Mouse (Mus musculus) heart, embryonic 12.5 days (tissue): ENCODE measurements at regions not wholly inside any gene's neighbourhood (a gene's known extent, or its start where the extent isn't known, plus 50 kb on each side); places are given as distances from the start of the nearest gene placed in this dataset.
"Not testable (repeated sequence)": the region's sequence is repeated elsewhere in the genome, so short reads cannot be mapped to it uniquely, and the experiment has no call there.

Experiments
- ATAC-seq: fragments of 200-750 bp; cut with Nextera tagmentation; 2 replicates; pipeline ENCODE4 v1.8.0; 2017; ENCODE audit warnings: moderate TSS enrichment, moderate library complexity; ENCODE audit not compliant: insufficient number of reproducible peaks, low FRiP score
- H3K27ac ChIP-seq: fragments of 300-500 bp; sonication (generic); 2 replicates; pipeline ENCODE4 v1.5.1; 2016; ENCODE audit warnings: mild to moderate bottlenecking, moderate library complexity; ENCODE audit not compliant: poor library complexity, severe bottlenecking
- H3K27me3 ChIP-seq: fragments of 300-500 bp; sonication (generic); replicated peaks from 2 replicates; pipeline ENCODE4 v1.6.1; 2016; ENCODE audit warnings: mild to moderate bottlenecking, moderate library complexity
- H3K36me3 ChIP-seq: fragments of 300-500 bp; sonication (generic); 2 replicates; pipeline ENCODE4 v1.6.1; 2016; ENCODE audit warnings: mild to moderate bottlenecking, moderate library complexity
- H3K4me1 ChIP-seq: fragments of 300-500 bp; sonication (generic); replicated peaks from 2 replicates; pipeline ENCODE4 v1.6.1; 2016; ENCODE audit warnings: mild to moderate bottlenecking
- H3K4me2 ChIP-seq: fragments of 300-500 bp; sonication (generic); 2 replicates; pipeline ENCODE4 v1.6.1; 2016; ENCODE audit warnings: mild to moderate bottlenecking, moderate library complexity
- H3K4me3 ChIP-seq: fragments of 300-500 bp; sonication (generic); 2 replicates; pipeline ENCODE4 v1.5.1; 2016; ENCODE audit warnings: mild to moderate bottlenecking
- H3K9ac ChIP-seq: fragments of 300-500 bp; sonication (generic); 2 replicates; pipeline ENCODE4 v1.6.1; 2016; ENCODE audit warnings: mild to moderate bottlenecking, moderate library complexity
- H3K9me3 ChIP-seq: fragments of 300-500 bp; sonication (generic); replicated peaks from 2 replicates; pipeline ENCODE4 v1.6.1; 2016; ENCODE audit warnings: mild to moderate bottlenecking, moderate library complexity
- WGBS: fragments of 180-500 bp; shearing (Covaris S2); methylation state at CpG from one replicate; pipeline ENCODE4 v1.1.7; 2016; 5-methylcytosine and 5-hydroxymethylcytosine counted together

- H3K36me3 ChIP-seq: peaks cover 18% of the 10 kb centered on the region
- H3K9ac ChIP-seq, H3K27me3 ChIP-seq, H3K27ac ChIP-seq, H3K4me3 ChIP-seq, H3K4me2 ChIP-seq, H3K4me1 ChIP-seq, ATAC-seq: not testable (repeated sequence)
- WGBS: 92% methylated on average over 1 of the region's 2 CpGs
- H3K9me3 ChIP-seq: peaks cover 17% of the 10 kb centered on the region
Observed at GRCm38 (mm10) chr17:17197229-17197628, 76.0 kb downstream of the Zfp97 start.

- Histone ChIP-seq H3K4me1 (no peaks in the 10 kb centered on the region), H3K9me3 (peaks cover 4% of the 10 kb centered on the region)
Observed at GRCm38 (mm10) chr17:17229069-17229468, 107.9 kb downstream of the Zfp97 start.

GRCm38 (mm10) chr17:17234329-17235185, 113.3 kb downstream of the Zfp97 start:
- not testable (repeated sequence) for H3K4me1 ChIP-seq, H3K27me3 ChIP-seq, H3K36me3 ChIP-seq, H3K9me3 ChIP-seq
- peak overlapping the region; percentile 74 for H3K4me3 ChIP-seq
- peak; percentile 100 for ATAC-seq
- peak overlapping the region; percentile 78; the same call in 1 of the 2 replicates for H3K27ac ChIP-seq
- WGBS: under 1% methylated on average over 22 of the region's 22 CpGs
- peak overlapping the region; percentile 81 for H3K9ac ChIP-seq
- peak overlapping the region; percentile 67 for H3K4me2 ChIP-seq

More at GRCm38 (mm10) chr17:17229069-17229468, 107.9 kb downstream of the Zfp97 start:
- H3K4me3 ChIP-seq: no peak overlapping the region
- H3K27me3 ChIP-seq: no peaks in the 10 kb centered on the region
- no peaks in the 10 kb centered on the region for H3K36me3 ChIP-seq
- WGBS: 21% methylated on average over 2 of the region's 2 CpGs
- no peak for ATAC-seq
- no peak overlapping the region for H3K27ac ChIP-seq
- H3K9ac ChIP-seq: no peak overlapping the region
- H3K4me2 ChIP-seq: no peak overlapping the region

GRCm38 (mm10) chr17:17235186-17235482, 113.9 kb downstream of the Zfp97 start:
- H3K27ac ChIP-seq: peak overlapping the region; percentile 11; the same call in 1 of the 2 replicates
- under 1% methylated on average over 5 of the region's 5 CpGs for WGBS

More at GRCm38 (mm10) chr17:17235186-17235482, 113.9 kb downstream of the Zfp97 start:
- Histone ChIP-seq H3K4me3 (peak overlapping the region; percentile 74), H3K9ac (peak overlapping the region; percentile 81), H3K4me2 (peak overlapping the region; percentile 67)
- H3K27me3 ChIP-seq, H3K9me3 ChIP-seq, H3K36me3 ChIP-seq, H3K4me1 ChIP-seq, ATAC-seq: not testable (repeated sequence)
